Mouse (Mus musculus) midbrain, embryonic 16.5 days (tissue): ENCODE results near the gene Carhsp1. TPM values are rescaled to one million over a fixed set of nuclear protein-coding genes. Genes with fewer than 3 reads are reported as not detected.

Source experiments
- ATAC-seq: fragments of 200-750 bp; cut with Nextera tagmentation; 2 replicates; pipeline ENCODE4 v1.8.0; 2017; ENCODE audit warnings: moderate TSS enrichment
- H3K27ac ChIP-seq: fragments of 300-500 bp; sonication (generic); 2 replicates; pipeline ENCODE4 v1.5.1; 2014; ENCODE audit warnings: mild to moderate bottlenecking, low read length, mixed read lengths
- H3K27me3 ChIP-seq: fragments of 300-500 bp; sonication (generic); 2 replicates; pipeline ENCODE4 v1.6.1; 2014; ENCODE audit warnings: low read depth, low read length, mixed read lengths; ENCODE audit not compliant: control insufficient read depth, insufficient read depth
- H3K36me3 ChIP-seq: fragments of 300-500 bp; sonication (generic); 2 replicates; pipeline ENCODE4 v1.6.1; 2014; ENCODE audit warnings: mild to moderate bottlenecking, low read length, moderate library complexity, mixed read lengths; ENCODE audit not compliant: control insufficient read depth, insufficient read depth
- H3K4me1 ChIP-seq: fragments of 300-500 bp; sonication (generic); 2 replicates; pipeline ENCODE4 v1.6.1; 2014; ENCODE audit warnings: mild to moderate bottlenecking, low read length, mixed read lengths; ENCODE audit not compliant: control insufficient read depth, insufficient read depth
- H3K4me2 ChIP-seq: fragments of 300-500 bp; sonication (generic); 2 replicates; pipeline ENCODE4 v1.6.1; 2014; ENCODE audit warnings: mild to moderate bottlenecking, low read length, mixed read lengths
- H3K4me3 ChIP-seq: fragments of 300-500 bp; sonication (generic); 2 replicates; pipeline ENCODE4 v1.5.1; 2014; ENCODE audit warnings: low read depth, mild to moderate bottlenecking, low read length, moderate library complexity, mixed read lengths
- H3K9ac ChIP-seq: fragments of 300-500 bp; sonication (generic); 2 replicates; pipeline ENCODE4 v1.6.1; 2014; ENCODE audit warnings: low read depth, low read length, mixed read lengths
- H3K9me3 ChIP-seq: fragments of 300-500 bp; sonication (generic); replicated peaks from 2 replicates; pipeline ENCODE4 v1.6.1; 2014; ENCODE audit warnings: mild to moderate bottlenecking, low read length, mixed read lengths; ENCODE audit not compliant: control insufficient read depth, poor library complexity, severe bottlenecking
- WGBS: fragments of 180-500 bp; shearing (Covaris S2); extraction: QIAGEN DNeasy Blood & Tissue Kit; methylation state at CpG from one replicate; pipeline ENCODE4 v1.1.7; 2014; 5-methylcytosine and 5-hydroxymethylcytosine counted together
- polyA plus RNA-seq: library from polyadenylated mRNA; unstranded; fragments of >200 nt; fragmentation: Nextera tagmentation; extraction: Ambion mirVana; gene quantifications from 2 replicates; pipeline ENCODE4 v1.2.1, GENCODE M21; 2015

Carhsp1 gene
- polyA plus RNA-seq: 157 and 181 TPM in 2 replicates

GRCm38 (mm10) chr16:8671551-8672349 is at the start of gene Carhsp1:
Gene Carhsp1 (minus strand): TSS chr16:8672155.
- Histone ChIP-seq H3K4me2 (peak within 1 kb of the TSS; percentile 84), H3K9ac (peak within 1 kb of the TSS; percentile 80), H3K36me3 (no peaks in the 10 kb centered on the region), H3K9me3 (no peaks in the 10 kb centered on the region), H3K27me3 (no peaks in the 10 kb centered on the region), H3K27ac (peak within 1 kb of the TSS; percentile 74), H3K4me1 (peaks cover 38% of the 10 kb centered on the region), H3K4me3 (peak within 1 kb of the TSS; percentile 83)
- peak; percentile 90 for ATAC-seq
- WGBS: 0% methylated on average over 67 of the region's 67 CpGs

GRCm38 (mm10) chr16:8720447-8720846 is 48.5 kb upstream of the Carhsp1 start:
- Histone ChIP-seq H3K4me2 (no peak overlapping the region), H3K4me1 (peaks cover 9% of the 10 kb centered on the region), H3K9ac (no peak overlapping the region), H3K36me3 (peaks cover 3% of the 10 kb centered on the region; the same call in 1 of the 2 replicates), H3K4me3 (no peak overlapping the region), H3K9me3 (no peaks in the 10 kb centered on the region), H3K27me3 (no peaks in the 10 kb centered on the region), H3K27ac (no peak overlapping the region)
- ATAC-seq: no peak
- 95% methylated on average over 4 of the region's 4 CpGs for WGBS

- no peak overlapping the region for H3K4me3 ChIP-seq
- H3K27ac ChIP-seq: no peak overlapping the region
- 93% methylated on average over 10 of the region's 10 CpGs for WGBS
- H3K36me3 ChIP-seq: peaks cover 7% of the 10 kb centered on the region
- peaks cover 7% of the 10 kb centered on the region for H3K4me1 ChIP-seq
- H3K9me3 ChIP-seq: no peaks in the 10 kb centered on the region
- no peak for ATAC-seq
- no peak overlapping the region for H3K9ac ChIP-seq
- no peak overlapping the region for H3K4me2 ChIP-seq
- H3K27me3 ChIP-seq: no peaks in the 10 kb centered on the region
Measured at GRCm38 (mm10) chr16:8717744-8718143, 45.8 kb upstream of the Carhsp1 start.

GRCm38 (mm10) chr16:8716300-8716699 is 44.3 kb upstream of the Carhsp1 start:
- peaks cover 7% of the 10 kb centered on the region; the same call in 1 of the 2 replicates for H3K4me1 ChIP-seq
- no peak for ATAC-seq
- 83% methylated on average over 6 of the region's 6 CpGs for WGBS
- H3K27me3 ChIP-seq: no peaks in the 10 kb centered on the region
- H3K9ac ChIP-seq: no peak overlapping the region
- no peaks in the 10 kb centered on the region for H3K9me3 ChIP-seq
- no peak overlapping the region for H3K4me3 ChIP-seq
- no peak overlapping the region for H3K4me2 ChIP-seq
- H3K36me3 ChIP-seq: peaks cover 7% of the 10 kb centered on the region
- H3K27ac ChIP-seq: no peak overlapping the region

GRCm38 (mm10) chr16:8715513-8716080 is 43.6 kb upstream of the Carhsp1 start:
- Histone ChIP-seq H3K9me3 (no peaks in the 10 kb centered on the region), H3K27ac (no peak overlapping the region), H3K36me3 (peaks cover 7% of the 10 kb centered on the region), H3K9ac (no peak overlapping the region), H3K4me3 (no peak overlapping the region), H3K4me1 (peaks cover 7% of the 10 kb centered on the region; the same call in 1 of the 2 replicates), H3K27me3 (no peaks in the 10 kb centered on the region), H3K4me2 (no peak overlapping the region)
- WGBS: 80% methylated on average over 10 of the region's 10 CpGs
- ATAC-seq: no peak

- WGBS: 86% methylated on average over 5 of the region's 5 CpGs
- peaks cover 7% of the 10 kb centered on the region for H3K36me3 ChIP-seq
- H3K4me2 ChIP-seq: no peak overlapping the region
- no peak overlapping the region for H3K4me3 ChIP-seq
- no peaks in the 10 kb centered on the region for H3K9me3 ChIP-seq
- H3K4me1 ChIP-seq: peaks cover 6% of the 10 kb centered on the region; the same call in 1 of the 2 replicates
- no peak overlapping the region for H3K27ac ChIP-seq
- no peaks in the 10 kb centered on the region for H3K27me3 ChIP-seq
- no peak for ATAC-seq
- H3K9ac ChIP-seq: no peak overlapping the region
Measured at GRCm38 (mm10) chr16:8714851-8715250, 42.9 kb upstream of the Carhsp1 start.

GRCm38 (mm10) chr16:8711998-8712397 is 40.0 kb upstream of the Carhsp1 start:
- Histone ChIP-seq H3K27me3 (no peaks in the 10 kb centered on the region), H3K9ac (no peak overlapping the region), H3K4me2 (no peak overlapping the region), H3K36me3 (peaks cover 16% of the 10 kb centered on the region), H3K27ac (no peak overlapping the region), H3K9me3 (no peaks in the 10 kb centered on the region), H3K4me1 (no peaks in the 10 kb centered on the region), H3K4me3 (no peak overlapping the region)
- WGBS: 62% methylated on average over 9 of the region's 9 CpGs
- ATAC-seq: no peak

GRCm38 (mm10) chr16:8700586-8700985 is 28.6 kb upstream of the Carhsp1 start:
- WGBS: 90% methylated on average over 3 of the region's 3 CpGs
- no peak for ATAC-seq

GRCm38 (mm10) chr16:8699556-8699955 is 27.6 kb upstream of the Carhsp1 start:
- Histone ChIP-seq H3K9ac (no peak overlapping the region), H3K4me1 (no peaks in the 10 kb centered on the region), H3K36me3 (peaks cover 63% of the 10 kb centered on the region), H3K27ac (no peak overlapping the region), H3K4me2 (no peak overlapping the region), H3K4me3 (no peak overlapping the region), H3K27me3 (no peaks in the 10 kb centered on the region), H3K9me3 (no peaks in the 10 kb centered on the region)
- WGBS: 90% methylated on average over 8 of the region's 8 CpGs
- ATAC-seq: no peak

More at GRCm38 (mm10) chr16:8700586-8700985, 28.6 kb upstream of the Carhsp1 start:
- no peaks in the 10 kb centered on the region for H3K4me1 ChIP-seq
- H3K4me2 ChIP-seq: no peak overlapping the region
- no peak overlapping the region for H3K4me3 ChIP-seq
- no peak overlapping the region for H3K9ac ChIP-seq
- H3K9me3 ChIP-seq: no peaks in the 10 kb centered on the region
- H3K36me3 ChIP-seq: peaks cover 57% of the 10 kb centered on the region
- no peak overlapping the region for H3K27ac ChIP-seq
- no peaks in the 10 kb centered on the region for H3K27me3 ChIP-seq
